Mouse (Mus musculus) liver, embryonic 16.5 days (tissue): ENCODE results near the gene Sh3bp5. TPM values are rescaled to one million over a fixed set of nuclear protein-coding genes. Genes with fewer than 3 reads are reported as not detected.

Experiments
- ATAC-seq: fragments of 200-750 bp; cut with Nextera tagmentation; 2 replicates; pipeline ENCODE4 v1.8.0; 2017; ENCODE audit warnings: low read depth, mild to moderate bottlenecking, moderate number of reproducible peaks, moderate library complexity
- H3K27ac ChIP-seq: fragments of 300-500 bp; sonication (generic); 2 replicates; pipeline ENCODE4 v1.5.1; 2014; ENCODE audit warnings: mild to moderate bottlenecking, low read length
- H3K27me3 ChIP-seq: fragments of 300-500 bp; sonication (generic); 2 replicates; pipeline ENCODE4 v1.6.1; 2014; ENCODE audit warnings: low read depth, low read length, mixed read lengths; ENCODE audit not compliant: control insufficient read depth, insufficient read depth
- H3K36me3 ChIP-seq: fragments of 300-500 bp; sonication (generic); 2 replicates; pipeline ENCODE4 v1.6.1; 2014; ENCODE audit warnings: mild to moderate bottlenecking; ENCODE audit not compliant: control insufficient read depth, insufficient read depth
- H3K4me1 ChIP-seq: fragments of 300-500 bp; sonication (generic); 2 replicates; pipeline ENCODE4 v1.6.1; 2014; ENCODE audit warnings: low read depth, low read length, mixed read lengths; ENCODE audit not compliant: control insufficient read depth
- H3K4me2 ChIP-seq: fragments of 300-500 bp; sonication (generic); 2 replicates; pipeline ENCODE4 v1.6.1; 2014; ENCODE audit warnings: low read depth, low read length, mixed read lengths
- H3K4me3 ChIP-seq: fragments of 300-500 bp; sonication (generic); 2 replicates; pipeline ENCODE4 v1.5.1; 2014; ENCODE audit warnings: low read depth, mild to moderate bottlenecking, low read length
- H3K9ac ChIP-seq: fragments of 300-500 bp; sonication (generic); 2 replicates; pipeline ENCODE4 v1.6.1; 2014; ENCODE audit warnings: low read depth, low read length
- H3K9me3 ChIP-seq: fragments of 300-500 bp; sonication (generic); replicated peaks from 2 replicates; pipeline ENCODE4 v1.6.1; 2016; ENCODE audit warnings: low read length; ENCODE audit not compliant: control insufficient read depth
- WGBS: fragments of 180-500 bp; shearing (Covaris S2); extraction: QIAGEN DNeasy Blood & Tissue Kit; methylation state at CpG from one replicate; pipeline ENCODE4 v1.1.7; 2014; ENCODE audit not compliant: insufficient replicate concordance; 5-methylcytosine and 5-hydroxymethylcytosine counted together
- polyA plus RNA-seq: library from polyadenylated mRNA; unstranded; fragments of >200 nt; fragmentation: Nextera tagmentation; extraction: Ambion mirVana; gene quantifications from 2 replicates; pipeline ENCODE4 v1.2.1, GENCODE M21; 2015

Gene Sh3bp5
- polyA plus RNA-seq, 1 experiment from 2014 or later: 22.1 TPM

DNA sequence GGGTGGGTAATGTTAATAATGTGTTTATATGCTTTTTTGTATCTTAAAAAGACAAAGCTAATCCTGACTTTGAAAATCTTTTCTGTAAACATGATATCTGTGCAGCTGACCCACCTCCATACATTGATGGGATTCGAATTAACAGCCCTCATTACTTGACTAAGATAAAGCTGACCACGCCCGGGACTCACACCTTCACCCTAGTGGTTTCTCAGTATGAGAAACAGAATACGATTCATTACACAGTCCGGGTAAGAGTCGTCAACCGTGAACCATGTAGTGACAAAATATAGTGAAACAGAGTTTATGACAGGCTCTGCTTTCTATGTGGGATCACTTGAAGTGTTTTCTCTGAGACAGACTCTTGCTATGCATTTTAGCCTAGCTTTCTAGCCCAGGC lies 67.9 kb downstream of the Sh3bp5 start:
- peaks cover 29% of the 10 kb centered on the region for H3K36me3 ChIP-seq
- no peak overlapping the region for H3K9ac ChIP-seq
- H3K4me3 ChIP-seq: no peak overlapping the region
- no peaks in the 10 kb centered on the region for H3K9me3 ChIP-seq
- no peaks in the 10 kb centered on the region for H3K27me3 ChIP-seq
- H3K4me2 ChIP-seq: no peak overlapping the region
- WGBS: 69% methylated on average over 7 of the region's 7 CpGs
- no peak overlapping the region for H3K27ac ChIP-seq
- no peaks in the 10 kb centered on the region for H3K4me1 ChIP-seq
- ATAC-seq: no peak

DNA sequence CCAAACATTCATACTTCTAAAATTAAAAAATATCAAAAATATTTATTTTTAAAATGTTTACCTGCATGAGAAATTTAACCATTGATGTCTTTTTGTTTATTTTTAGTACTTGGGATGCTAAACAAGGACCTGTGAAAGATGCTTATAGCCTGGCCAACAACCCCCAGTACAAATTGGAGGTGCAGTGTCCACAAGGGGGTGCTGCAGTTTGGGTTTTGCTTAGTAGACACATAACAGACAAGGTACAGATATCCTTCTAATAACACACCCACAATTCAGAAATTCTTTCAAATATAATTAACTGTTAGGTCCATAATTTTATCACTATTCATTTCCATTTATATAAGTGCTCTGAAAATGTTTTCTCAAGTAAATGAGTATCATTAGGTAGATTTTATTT lies 70.5 kb downstream of the Sh3bp5 start:
- no peaks in the 10 kb centered on the region for H3K9me3 ChIP-seq
- H3K36me3 ChIP-seq: peaks cover 20% of the 10 kb centered on the region
- no peak overlapping the region for H3K4me3 ChIP-seq
- no peaks in the 10 kb centered on the region for H3K27me3 ChIP-seq
- H3K4me1 ChIP-seq: no peaks in the 10 kb centered on the region
- H3K9ac ChIP-seq: no peak overlapping the region
- H3K27ac ChIP-seq: no peak overlapping the region
- ATAC-seq: no peak
- no peak overlapping the region for H3K4me2 ChIP-seq

GRCm38 (mm10) chr14:31364589-31364988 lies 71.3 kb downstream of the Sh3bp5 start:
- H3K36me3 ChIP-seq: peaks cover 18% of the 10 kb centered on the region
- H3K9me3 ChIP-seq: no peaks in the 10 kb centered on the region
- H3K9ac ChIP-seq: no peak overlapping the region
- H3K4me1 ChIP-seq: no peaks in the 10 kb centered on the region
- no peak overlapping the region for H3K4me3 ChIP-seq
- H3K4me2 ChIP-seq: no peak overlapping the region
- 58% methylated on average over 4 of the region's 4 CpGs for WGBS
- no peaks in the 10 kb centered on the region for H3K27me3 ChIP-seq
- ATAC-seq: peak; percentile 71
- no peak overlapping the region for H3K27ac ChIP-seq

- peaks cover 23% of the 10 kb centered on the region for H3K36me3 ChIP-seq
- H3K4me2 ChIP-seq: no peak overlapping the region
- H3K9me3 ChIP-seq: no peaks in the 10 kb centered on the region
- H3K4me1 ChIP-seq: no peaks in the 10 kb centered on the region
- H3K27ac ChIP-seq: no peak overlapping the region
- ATAC-seq: no peak
- no peaks in the 10 kb centered on the region for H3K27me3 ChIP-seq
- H3K4me3 ChIP-seq: no peak overlapping the region
- WGBS: 59% methylated on average over 2 of the region's 2 CpGs
- H3K9ac ChIP-seq: no peak overlapping the region
Observed at GRCm38 (mm10) chr14:31362236-31362635, 73.6 kb downstream of the Sh3bp5 start.

- peaks cover 13% of the 10 kb centered on the region for H3K36me3 ChIP-seq
- no peaks in the 10 kb centered on the region for H3K9me3 ChIP-seq
- H3K9ac ChIP-seq: no peak overlapping the region
- 15% methylated on average over 1 of the region's 1 CpGs for WGBS
- peaks cover 2% of the 10 kb centered on the region; the same call in 1 of the 2 replicates for H3K4me1 ChIP-seq
- H3K4me2 ChIP-seq: no peak overlapping the region
- H3K4me3 ChIP-seq: no peak overlapping the region
- H3K27me3 ChIP-seq: no peaks in the 10 kb centered on the region
- 0 out of 2 replicates have a peak, but pooled peaks have one; percentile 39 for ATAC-seq
- no peak overlapping the region for H3K27ac ChIP-seq
Observed at GRCm38 (mm10) chr14:31345367-31345766, 90.5 kb downstream of the Sh3bp5 start.

GRCm38 (mm10) chr14:31343241-31343640 lies 92.6 kb downstream of the Sh3bp5 start:
- no peak overlapping the region for H3K9ac ChIP-seq
- no peak overlapping the region for H3K4me2 ChIP-seq
- peaks cover 13% of the 10 kb centered on the region for H3K36me3 ChIP-seq
- ATAC-seq: no peak
- no peak overlapping the region for H3K4me3 ChIP-seq
- H3K27me3 ChIP-seq: no peaks in the 10 kb centered on the region
- peaks cover 7% of the 10 kb centered on the region; the same call in 1 of the 2 replicates for H3K4me1 ChIP-seq
- H3K9me3 ChIP-seq: no peaks in the 10 kb centered on the region
- WGBS: 71% methylated on average over 8 of the region's 8 CpGs
- H3K27ac ChIP-seq: no peak overlapping the region

DNA sequence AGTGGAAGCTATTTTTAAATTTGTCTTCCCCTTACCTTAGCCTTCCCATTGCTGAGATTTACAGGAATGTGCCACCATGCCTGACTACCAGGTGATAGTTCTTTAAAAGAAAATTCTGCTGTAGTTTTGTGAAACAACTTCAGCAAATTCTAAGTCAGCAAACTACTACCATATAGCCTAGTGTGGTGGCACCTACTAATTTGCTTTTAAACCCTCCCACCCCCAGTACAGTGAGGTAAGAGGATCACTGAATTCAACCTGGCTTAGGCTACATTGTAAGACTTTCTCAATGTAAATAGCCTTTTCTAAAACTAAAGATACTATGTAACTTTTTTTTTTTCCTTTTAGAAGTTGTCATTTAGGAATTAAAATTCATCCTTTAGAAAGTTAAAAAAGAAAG lies 97.9 kb downstream of the Sh3bp5 start:
- no peak overlapping the region; the same call in 1 of the 2 replicates for H3K9ac ChIP-seq
- no peak for ATAC-seq
- H3K36me3 ChIP-seq: no peaks in the 10 kb centered on the region; the same call in 1 of the 2 replicates
- H3K27ac ChIP-seq: no peak overlapping the region
- peaks cover 19% of the 10 kb centered on the region for H3K4me1 ChIP-seq
- H3K9me3 ChIP-seq: no peaks in the 10 kb centered on the region
- H3K27me3 ChIP-seq: no peaks in the 10 kb centered on the region
- peak overlapping the region; percentile 75 for H3K4me2 ChIP-seq
- H3K4me3 ChIP-seq: peak overlapping the region; percentile 94

GRCm38 (mm10) chr14:31337406-31337805 lies 98.5 kb downstream of the Sh3bp5 start:
- peak overlapping the region; percentile 90 for H3K9ac ChIP-seq
- no peaks in the 10 kb centered on the region; the same call in 1 of the 2 replicates for H3K36me3 ChIP-seq
- no peaks in the 10 kb centered on the region for H3K27me3 ChIP-seq
- H3K27ac ChIP-seq: peak overlapping the region; percentile 90
- H3K4me1 ChIP-seq: peaks cover 19% of the 10 kb centered on the region
- no peak for ATAC-seq
- WGBS: 10% methylated on average over 7 of the region's 7 CpGs
- H3K4me3 ChIP-seq: peak overlapping the region; percentile 94
- no peaks in the 10 kb centered on the region for H3K9me3 ChIP-seq
- peak overlapping the region; percentile 75 for H3K4me2 ChIP-seq

DNA sequence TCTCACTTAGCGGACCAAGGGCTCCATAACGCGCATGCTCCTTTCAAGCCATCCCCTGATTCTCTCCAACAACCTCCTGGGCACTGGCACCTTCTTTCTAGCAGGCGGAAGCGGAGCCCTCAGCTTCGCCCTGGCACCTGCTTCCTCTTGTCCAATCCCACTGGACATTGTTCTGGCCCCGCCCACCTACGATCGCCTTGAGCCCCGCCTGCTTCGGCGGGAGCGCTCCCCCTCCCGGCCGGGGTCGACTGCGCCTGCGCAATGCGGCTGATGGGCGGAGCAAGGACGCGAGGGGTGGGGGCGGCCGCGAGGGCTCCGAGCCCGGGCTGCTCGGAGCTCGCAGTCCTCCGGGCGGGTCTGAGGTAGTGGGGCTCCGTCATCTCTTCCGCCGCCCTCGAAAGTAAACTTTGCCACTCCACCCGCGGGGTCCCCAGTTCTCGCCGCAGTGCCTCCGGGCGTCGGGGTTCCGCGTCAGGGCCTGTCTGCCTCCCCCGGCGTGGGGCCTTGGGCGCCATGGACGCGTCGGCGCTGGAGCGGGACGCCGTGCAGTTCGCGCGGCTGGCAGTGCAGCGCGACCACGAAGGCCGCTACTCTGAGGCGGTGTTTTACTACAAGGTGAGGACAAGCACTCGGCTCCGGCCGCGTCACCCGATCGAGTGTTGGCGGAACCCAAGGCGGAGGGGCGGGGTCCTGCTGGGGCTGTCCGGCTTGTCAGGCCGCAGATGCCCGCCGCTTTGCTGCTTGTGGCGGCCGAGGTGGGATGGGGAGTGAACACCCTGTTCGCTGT lies 99.3 kb downstream of the Sh3bp5 start, which contains the start of gene Capn7:
Capn7 (plus strand) TSS at position 270 of the 787 bp plus-strand sequence.
- under 1% methylated on average over 78 of the region's 78 CpGs for WGBS
- Histone ChIP-seq H3K4me3 (peak within 1 kb of the TSS; percentile 94), H3K27me3 (no peaks in the 10 kb centered on the region), H3K36me3 (no peaks in the 10 kb centered on the region; the same call in 1 of the 2 replicates), H3K4me1 (peaks cover 19% of the 10 kb centered on the region), H3K27ac (peak within 1 kb of the TSS; percentile 90), H3K4me2 (peak within 1 kb of the TSS; percentile 75), H3K9me3 (no peaks in the 10 kb centered on the region), H3K9ac (peak within 1 kb of the TSS; percentile 90)
- peak; percentile 96 for ATAC-seq
